Mouse (Mus musculus) bone marrow, adult 2 months (tissue): ENCODE measurements around the gene Susd6.

ENCODE experiments used
- CTCF ChIP-seq: fragments of 200-500 bp; IDR thresholded peaks from 2 replicates; pipeline ENCODE4 v1.5.1; 2011; ENCODE audit warnings: low read length, control low read depth; ENCODE audit not compliant: control insufficient read depth, insufficient read depth
- POLR2A ChIP-seq: fragments of 200-500 bp; IDR thresholded peaks from 2 replicates; pipeline ENCODE4 v1.6.1; 2011; ENCODE audit warnings: low read depth, mild to moderate bottlenecking, control low read depth, low read length, borderline replicate concordance; ENCODE audit not compliant: control insufficient read depth

GRCm38 (mm10) chr12:80828020-80828419 lies 37.7 kb downstream of the Susd6 start:
- TF ChIP-seq CTCF (no peak), POLR2A (no peak)
